Mouse (Mus musculus): ENCODE data around the gene Zhx3. TPM values are rescaled to one million over a fixed set of nuclear protein-coding genes. Genes with fewer than 3 reads are reported as not detected.

The Zhx3 gene
- total RNA-seq (2023): 1 to 10 TPM; 5.5 to 8.3 TPM

DNA sequence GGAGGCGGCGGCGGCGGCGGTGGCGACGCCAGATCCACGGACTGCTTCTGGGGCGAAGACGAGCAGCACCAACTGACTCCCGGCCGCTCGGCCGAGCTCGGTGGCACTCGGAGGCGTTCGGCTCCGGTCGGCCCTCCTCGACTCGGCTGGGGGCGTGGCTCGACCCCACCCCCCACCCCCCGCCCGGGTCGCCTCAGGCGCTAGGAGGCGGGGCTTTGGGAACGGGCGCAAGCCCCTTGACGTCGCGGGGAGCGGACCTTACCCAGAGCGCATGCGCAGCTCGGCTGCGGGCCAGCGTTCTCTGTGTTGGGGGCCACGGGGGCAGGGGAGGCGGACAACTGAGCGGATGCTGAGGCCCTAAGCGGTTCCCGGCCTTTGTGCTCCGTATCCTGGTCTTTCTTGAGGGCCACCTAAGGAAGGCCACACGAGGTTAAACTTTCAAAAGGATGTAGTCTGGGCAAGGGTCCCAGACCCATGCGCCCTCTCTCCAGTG, at the start of gene Zhx3:
Zhx3 (minus strand) TSS at position 109 of the 493 bp plus-strand sequence.

DNA sequence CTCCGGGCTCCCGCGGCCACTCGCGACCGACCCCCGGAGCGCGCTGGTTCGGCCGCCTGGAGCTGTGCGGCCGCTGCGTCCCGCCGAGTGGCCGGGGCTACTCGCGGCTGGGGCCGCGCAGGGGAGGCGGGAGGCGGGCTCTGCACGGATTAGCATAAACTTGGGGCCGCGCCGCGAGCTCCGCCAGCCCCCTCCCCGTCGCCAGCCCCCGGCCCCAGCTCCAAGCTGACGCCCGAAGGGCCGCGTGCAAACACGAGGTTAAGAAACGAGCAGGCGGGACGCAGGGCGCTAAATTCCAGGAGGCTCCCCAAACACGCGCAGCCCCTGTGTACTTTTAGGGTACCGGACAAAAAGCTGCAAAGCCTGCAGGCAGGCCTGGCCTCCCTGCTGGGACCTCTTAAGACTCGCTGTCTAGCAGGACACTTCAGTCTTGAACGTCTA, 39.5 kb upstream of the Zhx3 start, which contains the start of gene Emilin3:
Emilin3 (minus strand) TSS at position 98 of the 441 bp plus-strand sequence.

DNA sequence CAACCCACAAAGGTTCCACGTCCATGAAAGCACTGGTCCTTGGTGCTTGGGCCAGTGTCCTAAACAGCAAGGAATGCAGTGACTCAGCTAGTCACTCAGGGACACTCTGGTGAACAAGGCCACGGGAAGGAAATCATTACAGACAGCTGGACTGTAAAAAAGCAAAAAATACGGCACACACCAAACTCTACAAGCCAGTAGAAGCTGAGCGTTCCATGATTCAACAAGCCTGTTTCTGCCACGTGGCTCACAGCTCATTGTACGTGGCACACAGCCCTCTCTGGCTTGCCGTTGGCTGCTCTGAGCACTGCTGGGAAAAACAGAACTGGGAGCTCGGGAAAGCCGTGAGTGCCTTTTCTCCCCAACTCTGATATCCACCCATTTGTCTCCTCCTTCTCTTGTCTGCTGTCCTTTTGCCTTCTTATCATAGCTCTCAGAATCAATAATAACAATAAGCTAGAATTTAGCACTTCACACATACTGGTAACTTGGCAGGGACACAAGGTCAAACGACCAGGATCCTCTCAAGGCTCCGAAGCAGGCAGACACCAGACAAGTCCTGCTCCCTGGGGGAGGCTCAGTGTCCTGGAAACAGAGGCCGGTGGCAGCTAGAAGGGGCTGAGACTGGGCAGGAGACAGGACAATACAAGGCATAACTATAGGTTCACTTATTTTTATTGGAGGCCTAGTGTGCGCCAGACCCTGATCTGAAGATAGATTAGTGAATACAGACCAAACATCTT, 7.8 kb upstream of the Zhx3 start, which contains the start of gene Lpin3:
Lpin3 (plus strand) TSS at position 218 of the 743 bp plus-strand sequence.

DNA sequence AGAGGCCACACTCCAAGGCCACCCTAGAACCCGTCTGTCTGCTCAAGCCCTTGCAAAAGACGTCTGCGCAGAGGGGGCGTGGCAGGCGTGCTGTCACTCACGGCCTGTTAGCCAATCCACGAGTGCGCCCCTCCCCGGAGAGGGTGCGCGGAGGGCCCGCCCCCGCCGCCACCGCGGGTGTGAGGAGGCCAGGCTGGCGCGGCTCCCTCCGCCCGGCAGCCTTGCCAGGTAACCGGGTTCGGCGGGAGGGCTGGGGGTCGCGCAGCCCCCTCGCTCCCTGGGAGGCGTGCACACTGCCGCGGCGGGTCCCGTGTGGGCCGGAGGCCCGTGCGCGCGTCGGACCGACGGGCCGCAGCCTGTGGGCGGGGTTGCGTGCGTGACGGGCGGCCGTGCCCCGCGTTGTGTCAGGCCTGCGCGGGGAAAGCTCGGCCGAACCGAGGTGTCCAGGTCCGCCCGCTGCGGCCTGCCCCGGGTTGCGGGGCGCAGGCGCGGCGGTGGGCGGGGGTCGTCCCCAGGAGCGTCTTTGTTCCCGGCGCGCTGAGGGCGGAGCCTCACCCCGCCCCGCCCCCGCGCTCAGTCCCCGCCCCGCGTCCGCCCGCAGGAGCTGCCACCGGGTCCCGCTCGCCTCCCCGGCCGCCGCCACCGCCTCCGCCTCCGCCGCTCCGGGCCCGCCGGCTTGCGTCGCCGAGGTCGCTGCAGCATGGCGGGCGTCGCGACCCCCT, 141.5 kb downstream of the Zhx3 start, which contains the start of gene Plcg1:
Plcg1 (plus strand) TSS at position 184 of the 722 bp plus-strand sequence.

Other genes starting within 250 kb of the Zhx3 start
- 100 to 1,000 TPM; 120 to 135 TPM for gene Top1, start 227.1 kb downstream of the Zhx3 start, total RNA-seq (2023)
- 1 to 10 TPM; 7.5 to 7.9 TPM for gene Plcg1, start 141.7 kb downstream of the Zhx3 start, total RNA-seq (2023)
- not detected for gene Lpin3, start 7.7 kb upstream of the Zhx3 start, total RNA-seq (2023)
- not detected for gene Emilin3, start 39.3 kb upstream of the Zhx3 start, total RNA-seq (2023)
- gene Chd6, start 236.1 kb upstream of the Zhx3 start, total RNA-seq (2023): 10 to 100 TPM; 24.9 to 27.2 TPM

All from neutrophil, adult 83 days (primary cell).